Mouse (Mus musculus): ENCODE results near the gene Gnpat. TPM values are rescaled to one million over a fixed set of nuclear protein-coding genes. Genes with fewer than 3 reads are reported as not detected.

Gnpat gene
- polyA plus RNA-seq, 1 experiment = 55.3 TPM

DNA sequence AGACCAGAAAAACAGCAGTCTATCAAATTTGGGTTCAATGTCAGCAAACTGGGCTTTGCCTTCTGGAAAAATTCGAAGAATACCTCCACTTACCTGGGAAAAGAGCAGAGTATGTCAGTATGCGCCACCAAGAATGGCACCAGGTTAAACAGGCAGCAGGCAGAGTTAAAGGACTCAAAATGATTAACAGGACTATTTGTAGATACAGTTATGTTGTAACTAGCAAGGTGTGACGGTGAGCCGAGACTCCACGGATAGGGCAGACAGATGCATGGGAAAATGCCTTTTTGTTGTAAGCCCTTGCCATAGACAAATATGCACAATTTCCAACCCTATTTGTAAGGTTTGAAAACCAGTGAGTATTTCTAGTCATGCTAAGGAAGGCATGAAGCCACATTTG is 51.2 kb downstream of the Gnpat start:
- TF ChIP-seq FLI1 (IDR thresholded peaks at IDR 0.05; ENCODE audit: low read length) (no peak), GATA1 (IDR thresholded peaks at IDR 0.05; ENCODE audit: borderline replicate concordance, low read length) (no peak)
- peaks cover 33% of the 10 kb centered on the region for H3K4me1 ChIP-seq
- peaks cover 5% of the 10 kb centered on the region for H3K9me3 ChIP-seq
- H3K27me3 ChIP-seq (replicated peaks) = no peaks in the 10 kb centered on the region
- H3K4me3 ChIP-seq (replicated peaks) = no peak overlapping the region
- H3K36me3 ChIP-seq (replicated peaks; ENCODE audit: low read length) = peaks cover 98% of the 10 kb centered on the region

- Histone ChIP-seq H3K4me3 (replicated peaks) (no peak overlapping the region), H3K9me3 (peaks cover 11% of the 10 kb centered on the region), H3K27me3 (replicated peaks) (no peaks in the 10 kb centered on the region), H3K4me1 (peaks cover 48% of the 10 kb centered on the region), H3K36me3 (replicated peaks; ENCODE audit: low read length) (peaks cover 78% of the 10 kb centered on the region)
- TF ChIP-seq FLI1 (IDR thresholded peaks at IDR 0.05; ENCODE audit: low read length) (no peak), GATA1 (IDR thresholded peaks at IDR 0.05; ENCODE audit: borderline replicate concordance, low read length) (no peak)
These were observed 55.1 kb downstream of the Gnpat start for GRCm38 (mm10) chr8:124917741-124918484.

- H3K4me1 ChIP-seq = peaks cover 68% of the 10 kb centered on the region
- TF ChIP-seq GATA1 (IDR thresholded peaks at IDR 0.05; ENCODE audit: borderline replicate concordance, low read length) (no peak), FLI1 (IDR thresholded peaks at IDR 0.05; ENCODE audit: low read length) (no peak)
- no peaks in the 10 kb centered on the region for H3K27me3 ChIP-seq (replicated peaks)
- H3K4me3 ChIP-seq (replicated peaks) = peak overlapping the region; percentile 47
- peaks cover 70% of the 10 kb centered on the region for H3K36me3 ChIP-seq (replicated peaks; ENCODE audit: low read length)
- H3K9me3 ChIP-seq = peaks cover 28% of the 10 kb centered on the region
These were observed 58.8 kb downstream of the Gnpat start for GRCm38 (mm10) chr8:124921369-124922279.

GRCm38 (mm10) chr8:124922490-124923089 is 59.8 kb downstream of the Gnpat start:
- no peak for TF ChIP-seq GATA1 (IDR thresholded peaks at IDR 0.05; ENCODE audit: borderline replicate concordance, low read length)
- no peak for TF ChIP-seq FLI1 (IDR thresholded peaks at IDR 0.05; ENCODE audit: low read length)
- Histone ChIP-seq H3K4me3 (replicated peaks) (no peak overlapping the region), H3K4me1 (peaks cover 71% of the 10 kb centered on the region), H3K27me3 (replicated peaks) (no peaks in the 10 kb centered on the region), H3K36me3 (replicated peaks; ENCODE audit: low read length) (peaks cover 71% of the 10 kb centered on the region), H3K9me3 (peaks cover 28% of the 10 kb centered on the region)

- no peak for TF ChIP-seq FLI1 (IDR thresholded peaks at IDR 0.05; ENCODE audit: low read length)
- no peak for TF ChIP-seq GATA1 (IDR thresholded peaks at IDR 0.05; ENCODE audit: borderline replicate concordance, low read length)
These were observed 61.3 kb downstream of the Gnpat start for GRCm38 (mm10) chr8:124923971-124924652.

DNA sequence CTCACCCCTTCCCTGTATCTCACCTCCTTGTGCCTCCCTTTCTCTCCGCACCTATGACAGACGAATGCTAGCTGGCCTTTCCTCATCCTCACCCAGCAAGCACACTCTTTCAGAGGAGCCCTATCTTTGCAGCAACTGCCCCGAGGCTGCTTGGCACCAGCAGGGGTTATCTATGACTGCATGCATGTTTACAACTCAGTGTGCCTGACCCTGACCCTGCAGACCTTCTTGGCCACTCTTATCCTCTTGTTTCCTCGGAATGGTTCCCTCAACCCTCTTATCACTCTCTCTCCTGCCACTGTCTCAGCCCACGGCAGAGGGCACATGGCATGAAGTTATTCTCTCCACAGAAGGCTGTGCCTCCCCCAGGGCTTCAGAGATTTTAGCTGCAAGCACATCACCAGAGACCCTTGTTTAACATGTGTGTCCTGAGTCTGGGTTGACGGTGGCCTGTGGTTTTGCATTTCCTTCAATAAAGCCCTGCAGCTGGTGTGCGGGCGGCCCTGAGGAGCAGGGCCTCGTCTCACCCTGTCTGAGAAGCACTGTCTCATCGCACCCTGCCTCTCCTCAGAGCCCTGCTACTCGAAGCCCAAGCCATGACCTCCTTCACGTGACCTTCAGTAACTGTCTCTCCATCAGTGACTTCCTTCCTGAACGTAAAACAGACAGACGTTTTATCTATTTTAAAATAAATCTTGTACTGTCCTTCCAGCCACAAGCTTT is 62.9 kb downstream of the Gnpat start:
- peaks cover 74% of the 10 kb centered on the region for H3K4me1 ChIP-seq

More at GRCm38 (mm10) chr8:124923971-124924652, 61.3 kb downstream of the Gnpat start:
- Histone ChIP-seq H3K36me3 (replicated peaks; ENCODE audit: low read length) (peaks cover 70% of the 10 kb centered on the region), H3K9me3 (peaks cover 34% of the 10 kb centered on the region), H3K4me1 (peaks cover 68% of the 10 kb centered on the region), H3K27me3 (replicated peaks) (no peaks in the 10 kb centered on the region), H3K4me3 (replicated peaks) (no peak overlapping the region)

GRCm38 (mm10) chr8:124926351-124926771 is 63.5 kb downstream of the Gnpat start:
- Histone ChIP-seq H3K4me3 (replicated peaks) (peak overlapping the region; percentile 40), H3K36me3 (replicated peaks; ENCODE audit: low read length) (peaks cover 77% of the 10 kb centered on the region), H3K9me3 (peaks cover 42% of the 10 kb centered on the region)

More for the DNA sequence above, 62.9 kb downstream of the Gnpat start:
- no peaks in the 10 kb centered on the region for H3K27me3 ChIP-seq (replicated peaks)
- no peak for TF ChIP-seq GATA1 (IDR thresholded peaks at IDR 0.05; ENCODE audit: borderline replicate concordance, low read length)
- TF ChIP-seq FLI1 (IDR thresholded peaks at IDR 0.05; ENCODE audit: low read length) = no peak
- H3K4me3 ChIP-seq (replicated peaks) = peak overlapping the region; percentile 80
- peaks cover 76% of the 10 kb centered on the region for H3K36me3 ChIP-seq (replicated peaks; ENCODE audit: low read length)
- H3K9me3 ChIP-seq = peaks cover 39% of the 10 kb centered on the region

DNA sequence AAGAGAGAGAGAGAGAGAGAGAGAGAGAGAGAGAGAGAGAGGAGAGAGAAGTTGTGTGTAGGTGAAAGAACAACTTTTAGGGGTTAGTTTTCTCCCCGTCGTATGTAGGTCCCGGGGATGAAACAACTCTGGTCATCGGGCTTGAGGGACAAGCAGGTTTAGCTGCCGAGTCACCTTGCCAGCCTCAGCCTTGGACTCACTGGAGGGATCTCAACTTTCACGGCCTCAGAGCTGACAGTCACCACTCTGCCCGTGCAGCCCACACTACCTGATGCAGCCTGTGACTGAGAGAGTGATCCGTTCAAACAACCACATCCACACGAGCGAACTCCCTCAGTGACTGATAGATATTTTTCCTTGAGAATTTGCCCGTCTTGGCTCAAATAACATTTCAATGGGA is 66.2 kb downstream of the Gnpat start:
- no peak for TF ChIP-seq FLI1 (IDR thresholded peaks at IDR 0.05; ENCODE audit: low read length)
- no peak for TF ChIP-seq GATA1 (IDR thresholded peaks at IDR 0.05; ENCODE audit: borderline replicate concordance, low read length)
- Histone ChIP-seq H3K36me3 (replicated peaks; ENCODE audit: low read length) (peaks cover 76% of the 10 kb centered on the region), H3K4me3 (replicated peaks) (no peak overlapping the region), H3K9me3 (peaks cover 39% of the 10 kb centered on the region), H3K4me1 (peaks cover 48% of the 10 kb centered on the region), H3K27me3 (replicated peaks) (no peaks in the 10 kb centered on the region)

More at GRCm38 (mm10) chr8:124926351-124926771, 63.5 kb downstream of the Gnpat start:
- H3K4me1 ChIP-seq = peaks cover 71% of the 10 kb centered on the region
- H3K27me3 ChIP-seq (replicated peaks) = no peaks in the 10 kb centered on the region
- no peak for TF ChIP-seq FLI1 (IDR thresholded peaks at IDR 0.05; ENCODE audit: low read length)
- no peak for TF ChIP-seq GATA1 (IDR thresholded peaks at IDR 0.05; ENCODE audit: borderline replicate concordance, low read length)

Measured in megakaryocyte, embryonic 14.5 days (primary cell).